Mouse (Mus musculus): ENCODE results near the gene Olfr57.
"Not testable (repeated sequence)": the region's sequence is repeated elsewhere in the genome, so short reads cannot be mapped to it uniquely, and the experiment has no call there.

DNA sequence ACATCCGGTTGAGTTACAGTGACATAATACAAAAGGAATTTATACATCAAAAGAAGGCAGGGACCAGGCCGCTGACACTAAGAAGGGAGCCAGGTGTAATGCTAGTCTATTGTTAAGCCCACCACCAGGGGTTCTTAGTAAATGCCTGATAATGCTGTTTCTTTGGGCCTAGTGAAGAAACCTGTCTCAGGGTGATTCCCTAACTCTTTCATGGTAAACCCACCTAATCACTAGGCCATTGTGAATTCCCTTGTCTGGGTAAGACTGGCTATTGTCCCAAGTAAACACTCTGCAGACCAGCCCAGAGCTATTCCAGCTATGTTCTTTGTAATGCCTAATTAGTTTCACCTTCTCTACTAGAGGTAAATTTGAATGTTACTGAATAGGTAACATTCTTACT, 13.9 kb downstream of the Olfr57 start:
- TF ChIP-seq CTCF (IDR thresholded peaks at IDR 0.05; ENCODE audit: insufficient read depth, low read length); POLR2A (IDR thresholded peaks at IDR 0.05; ENCODE audit: borderline replicate concordance, extremely low read depth, low read depth, low read length): not testable (repeated sequence)

Data from lung, adult 2 months (tissue).